Mouse (Mus musculus): ENCODE measurements around the gene Tnni2. TPM values are rescaled to one million over a fixed set of nuclear protein-coding genes. Genes with fewer than 3 reads are reported as not detected.

The Tnni2 gene
- polyA plus RNA-seq, 2 experiments: 134 to 156 TPM

DNA sequence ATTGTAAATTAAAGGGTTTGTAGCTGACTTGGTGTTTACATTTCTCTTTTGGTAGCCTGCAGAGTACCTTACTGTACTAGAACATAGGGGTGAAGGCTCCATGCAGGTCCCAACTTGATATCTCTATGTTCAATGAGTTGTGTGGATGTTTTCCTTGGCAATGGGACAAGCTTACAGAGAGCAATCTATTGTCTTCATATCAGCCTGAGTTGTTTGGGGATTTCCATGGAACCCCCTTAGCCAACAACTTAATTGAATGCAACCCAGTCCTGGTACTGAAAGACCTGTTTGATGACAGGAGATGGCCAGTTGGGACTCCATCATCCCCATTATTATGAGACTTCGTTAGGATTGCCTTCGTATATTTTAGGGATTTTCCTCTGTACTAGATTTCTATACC is 23.6 kb upstream of the Tnni2 start:
- H3K9me3 ChIP-seq (ENCODE audit: control insufficient read depth, low read length): no peaks in the 10 kb centered on the region
- H3K9ac ChIP-seq (ENCODE audit: low read depth, low read length, severe bottlenecking): no peak overlapping the region
- WGBS: 92% methylated on average over 2 of the region's 2 CpGs
- DNase-seq (ENCODE audit: low spot score): no peak
- ATAC-seq (ENCODE audit: low FRiP score, low read depth): no peak
- no peak for TF ChIP-seq POLR2A (IDR thresholded peaks at IDR 0.05; ENCODE audit: borderline replicate concordance, extremely low read depth, insufficient read depth, insufficient read length)
- no peaks in the 10 kb centered on the region for H3K27me3 ChIP-seq (ENCODE audit: control insufficient read depth, insufficient read depth, low read length)
- H3K36me3 ChIP-seq (ENCODE audit: control insufficient read depth, insufficient read depth, low read length): no peaks in the 10 kb centered on the region
- H3K4me1 ChIP-seq (ENCODE audit: control insufficient read depth, insufficient read depth, low read length): no peaks in the 10 kb centered on the region; the same call in 1 of the 2 replicates
- H3K4me2 ChIP-seq (replicated peaks; ENCODE audit: low read depth, low read length, severe bottlenecking): no peak overlapping the region
- H3K27ac ChIP-seq (replicated peaks; ENCODE audit: low read depth, low read length): no peak overlapping the region
- H3K4me3 ChIP-seq (replicated peaks; ENCODE audit: low read length): no peak overlapping the region

DNA sequence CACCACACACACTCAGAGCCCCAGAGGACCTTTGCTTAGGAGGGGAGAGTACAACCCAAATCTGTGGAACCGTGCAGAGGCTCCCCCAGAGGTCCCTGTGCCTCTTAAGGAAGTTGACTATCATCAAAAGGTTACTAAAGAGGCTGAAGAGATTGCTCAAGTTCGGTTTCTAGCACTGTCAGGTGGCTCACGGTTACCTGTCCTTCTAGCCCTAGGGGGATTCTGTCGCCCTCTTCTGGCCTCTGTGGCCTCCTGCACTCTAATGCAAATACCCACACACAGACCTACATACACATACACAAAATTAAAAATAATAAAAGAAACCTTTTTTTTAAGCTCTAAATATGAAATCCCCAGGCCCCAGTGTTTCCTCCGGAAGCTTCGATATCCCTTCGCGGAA is 22.9 kb upstream of the Tnni2 start:
- no peak overlapping the region for H3K4me2 ChIP-seq (replicated peaks; ENCODE audit: low read depth, low read length, severe bottlenecking)
- DNase-seq (ENCODE audit: low spot score) (no peak), ATAC-seq (ENCODE audit: low FRiP score, low read depth) (no peak)
- no peaks in the 10 kb centered on the region for H3K36me3 ChIP-seq (ENCODE audit: control insufficient read depth, insufficient read depth, low read length)
- 89% methylated on average over 8 of the region's 8 CpGs for WGBS
- H3K4me3 ChIP-seq (replicated peaks; ENCODE audit: low read length): no peak overlapping the region
- no peaks in the 10 kb centered on the region for H3K27me3 ChIP-seq (ENCODE audit: control insufficient read depth, insufficient read depth, low read length)
- H3K4me1 ChIP-seq (ENCODE audit: control insufficient read depth, insufficient read depth, low read length): no peaks in the 10 kb centered on the region; the same call in 1 of the 2 replicates
- H3K27ac ChIP-seq (replicated peaks; ENCODE audit: low read depth, low read length): no peak overlapping the region
- H3K9ac ChIP-seq (ENCODE audit: low read depth, low read length, severe bottlenecking): no peak overlapping the region
- no peak for TF ChIP-seq POLR2A (IDR thresholded peaks at IDR 0.05; ENCODE audit: borderline replicate concordance, extremely low read depth, insufficient read depth, insufficient read length)
- H3K9me3 ChIP-seq (ENCODE audit: control insufficient read depth, low read length): no peaks in the 10 kb centered on the region

DNA sequence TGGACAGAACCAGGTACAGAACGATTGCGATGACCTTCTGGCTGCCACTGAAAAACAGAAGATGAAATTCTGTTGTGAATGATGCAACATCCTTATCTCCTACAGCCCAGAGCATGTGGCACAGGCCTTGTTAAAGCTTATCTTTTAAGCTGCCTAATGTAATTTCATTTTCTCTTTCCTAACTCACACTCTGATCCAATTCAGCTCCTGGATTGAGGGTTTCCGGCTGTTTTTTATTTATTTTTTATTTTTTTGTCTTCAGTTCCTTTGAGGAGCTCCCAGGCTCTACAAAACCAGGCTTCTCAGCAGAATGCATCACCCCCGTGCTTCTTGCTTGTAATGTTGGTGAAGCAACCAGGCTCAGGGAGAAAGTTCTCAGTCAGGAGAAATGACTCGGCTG is 21.7 kb upstream of the Tnni2 start:
- Histone ChIP-seq H3K36me3 (ENCODE audit: control insufficient read depth, insufficient read depth, low read length) (no peaks in the 10 kb centered on the region), H3K4me1 (ENCODE audit: control insufficient read depth, insufficient read depth, low read length) (no peaks in the 10 kb centered on the region; the same call in 1 of the 2 replicates), H3K4me3 (replicated peaks; ENCODE audit: low read length) (no peak overlapping the region), H3K27me3 (ENCODE audit: control insufficient read depth, insufficient read depth, low read length) (no peaks in the 10 kb centered on the region), H3K9ac (ENCODE audit: low read depth, low read length, severe bottlenecking) (no peak overlapping the region), H3K27ac (replicated peaks; ENCODE audit: low read depth, low read length) (no peak overlapping the region), H3K9me3 (ENCODE audit: control insufficient read depth, low read length) (no peaks in the 10 kb centered on the region), H3K4me2 (replicated peaks; ENCODE audit: low read depth, low read length, severe bottlenecking) (no peak overlapping the region)
- ATAC-seq (ENCODE audit: low FRiP score, low read depth) (no peak), DNase-seq (ENCODE audit: low spot score) (no peak)
- TF ChIP-seq POLR2A (IDR thresholded peaks at IDR 0.05; ENCODE audit: borderline replicate concordance, extremely low read depth, insufficient read depth, insufficient read length): no peak
- WGBS: 82% methylated on average over 5 of the region's 5 CpGs

DNA sequence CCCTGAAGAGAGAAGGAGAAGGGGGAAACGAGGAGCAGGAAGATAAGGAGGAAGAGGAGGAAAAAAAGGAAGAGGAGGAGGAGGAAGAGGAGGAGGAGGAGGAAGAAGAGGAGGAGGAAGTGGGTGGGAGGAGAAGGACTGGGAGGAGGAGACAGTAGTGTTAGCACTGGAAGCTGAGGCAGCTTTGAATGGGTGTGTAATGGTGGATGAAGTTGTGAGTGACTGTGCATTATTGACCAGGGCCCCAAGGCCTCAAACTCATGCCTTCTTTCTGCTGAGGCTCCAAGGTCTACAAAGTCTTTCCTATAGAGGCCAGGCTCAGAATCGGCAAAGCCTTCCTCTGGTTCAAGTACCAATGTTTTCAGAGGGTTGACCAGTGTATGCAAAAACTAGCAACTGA is 19.8 kb upstream of the Tnni2 start:
- Histone ChIP-seq H3K9ac (ENCODE audit: low read depth, low read length, severe bottlenecking) (no peak overlapping the region), H3K27me3 (ENCODE audit: control insufficient read depth, insufficient read depth, low read length) (no peaks in the 10 kb centered on the region), H3K4me3 (replicated peaks; ENCODE audit: low read length) (no peak overlapping the region), H3K4me1 (ENCODE audit: control insufficient read depth, insufficient read depth, low read length) (no peaks in the 10 kb centered on the region), H3K27ac (replicated peaks; ENCODE audit: low read depth, low read length) (no peak overlapping the region), H3K9me3 (ENCODE audit: control insufficient read depth, low read length) (no peaks in the 10 kb centered on the region), H3K4me2 (replicated peaks; ENCODE audit: low read depth, low read length, severe bottlenecking) (no peak overlapping the region), H3K36me3 (ENCODE audit: control insufficient read depth, insufficient read depth, low read length) (no peaks in the 10 kb centered on the region)
- TF ChIP-seq POLR2A (IDR thresholded peaks at IDR 0.05; ENCODE audit: borderline replicate concordance, extremely low read depth, insufficient read depth, insufficient read length): no peak
- 78% methylated on average over 2 of the region's 2 CpGs for WGBS
- DNase-seq (ENCODE audit: low spot score) (no peak), ATAC-seq (ENCODE audit: low FRiP score, low read depth) (no peak)

DNA sequence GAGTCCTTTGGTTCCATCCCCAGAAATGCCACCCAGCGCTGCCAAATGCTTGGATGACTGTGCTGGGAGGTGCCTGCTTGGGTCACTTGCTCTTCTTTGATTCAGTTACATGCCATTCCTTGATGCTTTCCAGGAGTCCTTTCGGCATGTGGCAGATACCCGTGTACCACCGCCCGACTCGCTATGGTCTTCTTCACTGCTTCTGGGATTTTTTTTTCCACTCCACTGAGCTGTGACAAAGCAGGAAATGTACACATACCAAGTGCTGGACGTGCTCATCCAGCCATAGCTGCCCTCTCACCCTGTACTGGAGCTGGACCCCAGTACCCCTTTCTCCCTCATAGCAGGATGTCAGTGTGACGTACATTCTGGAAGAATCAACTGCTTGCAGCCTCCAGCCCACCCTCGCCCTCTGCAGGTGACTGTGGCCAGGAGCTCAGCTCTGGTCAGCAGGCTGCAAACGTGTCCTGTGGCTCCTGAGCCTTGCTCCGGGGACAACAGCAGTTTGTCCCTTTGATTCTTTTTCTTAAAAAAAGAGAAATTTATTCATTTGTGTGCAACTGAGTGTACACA is 15.9 kb upstream of the Tnni2 start:
- no peaks in the 10 kb centered on the region for H3K9me3 ChIP-seq (ENCODE audit: control insufficient read depth, low read length)
- H3K9ac ChIP-seq (ENCODE audit: low read depth, low read length, severe bottlenecking): no peak overlapping the region
- ATAC-seq (ENCODE audit: low FRiP score, low read depth) (no peak), DNase-seq (ENCODE audit: low spot score) (no peak)
- H3K4me2 ChIP-seq (replicated peaks; ENCODE audit: low read depth, low read length, severe bottlenecking): no peak overlapping the region
- no peak overlapping the region for H3K4me3 ChIP-seq (replicated peaks; ENCODE audit: low read length)
- WGBS: 71% methylated on average over 11 of the region's 11 CpGs
- no peaks in the 10 kb centered on the region for H3K27me3 ChIP-seq (ENCODE audit: control insufficient read depth, insufficient read depth, low read length)
- H3K27ac ChIP-seq (replicated peaks; ENCODE audit: low read depth, low read length): no peak overlapping the region
- TF ChIP-seq POLR2A (IDR thresholded peaks at IDR 0.05; ENCODE audit: borderline replicate concordance, extremely low read depth, insufficient read depth, insufficient read length): no peak
- no peaks in the 10 kb centered on the region for H3K36me3 ChIP-seq (ENCODE audit: control insufficient read depth, insufficient read depth, low read length)
- H3K4me1 ChIP-seq (ENCODE audit: control insufficient read depth, insufficient read depth, low read length): peaks cover 21% of the 10 kb centered on the region

DNA sequence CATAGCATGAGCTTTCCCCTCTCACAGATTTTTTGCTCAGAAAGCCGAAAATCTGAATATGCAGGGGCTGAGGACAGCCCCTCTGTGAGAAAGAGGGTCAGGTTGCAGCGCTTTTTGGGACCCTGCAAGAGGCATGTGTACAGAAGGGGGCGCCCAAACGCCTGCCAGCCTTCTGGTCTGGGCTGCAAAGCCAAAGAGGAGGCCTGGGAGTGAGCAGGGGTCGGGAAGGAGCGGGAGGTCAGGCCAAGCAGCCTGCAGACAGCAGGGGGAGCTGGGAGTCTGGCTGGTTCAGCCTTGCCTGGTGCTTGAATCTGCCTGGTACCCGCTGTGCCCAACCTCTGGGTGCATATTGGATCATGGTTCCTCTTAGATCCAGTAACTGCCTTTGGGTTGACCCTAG is 13.4 kb upstream of the Tnni2 start:
- DNase-seq (ENCODE audit: low spot score) (peak; percentile 64), ATAC-seq (ENCODE audit: low FRiP score, low read depth) (no peak)
- no peak for TF ChIP-seq POLR2A (IDR thresholded peaks at IDR 0.05; ENCODE audit: borderline replicate concordance, extremely low read depth, insufficient read depth, insufficient read length)
- no peak overlapping the region; the same call in 1 of the 2 replicates for H3K27ac ChIP-seq (replicated peaks; ENCODE audit: low read depth, low read length)
- WGBS: 5% methylated on average over 7 of the region's 7 CpGs
- H3K4me3 ChIP-seq (replicated peaks; ENCODE audit: low read length): no peak overlapping the region
- no peaks in the 10 kb centered on the region for H3K36me3 ChIP-seq (ENCODE audit: control insufficient read depth, insufficient read depth, low read length)
- no peaks in the 10 kb centered on the region for H3K9me3 ChIP-seq (ENCODE audit: control insufficient read depth, low read length)
- no peak overlapping the region for H3K4me2 ChIP-seq (replicated peaks; ENCODE audit: low read depth, low read length, severe bottlenecking)
- no peak overlapping the region for H3K9ac ChIP-seq (ENCODE audit: low read depth, low read length, severe bottlenecking)
- H3K27me3 ChIP-seq (ENCODE audit: control insufficient read depth, insufficient read depth, low read length): no peaks in the 10 kb centered on the region
- H3K4me1 ChIP-seq (ENCODE audit: control insufficient read depth, insufficient read depth, low read length): peaks cover 35% of the 10 kb centered on the region
